Mouse (Mus musculus): Measurements from ENCODE around the gene Zfp941.
"Not testable (repeated sequence)": the region's sequence is repeated elsewhere in the genome, so short reads cannot be mapped to it uniquely, and the experiment has no call there.

Zfp941 gene

DNA sequence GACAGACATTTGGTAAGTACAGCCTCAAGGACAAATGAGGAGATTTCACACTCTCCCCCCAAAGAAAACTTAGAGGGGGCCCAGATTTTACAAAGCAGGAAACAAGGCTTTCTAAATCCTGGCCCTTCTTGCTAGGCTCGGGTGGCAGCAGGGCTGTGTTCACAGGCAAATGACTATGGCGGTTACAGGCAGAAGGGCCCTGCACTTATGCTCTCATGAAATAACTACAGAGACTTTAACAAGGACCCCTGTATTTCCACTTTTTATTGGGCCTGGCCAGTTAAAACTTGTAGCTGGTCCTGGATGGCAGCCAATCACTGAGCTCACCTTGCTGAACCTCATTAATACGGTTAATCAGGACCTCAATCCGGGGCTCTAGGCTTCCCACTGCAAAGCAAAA, 41.4 kb downstream of the Zfp941 start:
- no peak for DNase-seq (ENCODE audit: low read depth, low spot score)

DNA sequence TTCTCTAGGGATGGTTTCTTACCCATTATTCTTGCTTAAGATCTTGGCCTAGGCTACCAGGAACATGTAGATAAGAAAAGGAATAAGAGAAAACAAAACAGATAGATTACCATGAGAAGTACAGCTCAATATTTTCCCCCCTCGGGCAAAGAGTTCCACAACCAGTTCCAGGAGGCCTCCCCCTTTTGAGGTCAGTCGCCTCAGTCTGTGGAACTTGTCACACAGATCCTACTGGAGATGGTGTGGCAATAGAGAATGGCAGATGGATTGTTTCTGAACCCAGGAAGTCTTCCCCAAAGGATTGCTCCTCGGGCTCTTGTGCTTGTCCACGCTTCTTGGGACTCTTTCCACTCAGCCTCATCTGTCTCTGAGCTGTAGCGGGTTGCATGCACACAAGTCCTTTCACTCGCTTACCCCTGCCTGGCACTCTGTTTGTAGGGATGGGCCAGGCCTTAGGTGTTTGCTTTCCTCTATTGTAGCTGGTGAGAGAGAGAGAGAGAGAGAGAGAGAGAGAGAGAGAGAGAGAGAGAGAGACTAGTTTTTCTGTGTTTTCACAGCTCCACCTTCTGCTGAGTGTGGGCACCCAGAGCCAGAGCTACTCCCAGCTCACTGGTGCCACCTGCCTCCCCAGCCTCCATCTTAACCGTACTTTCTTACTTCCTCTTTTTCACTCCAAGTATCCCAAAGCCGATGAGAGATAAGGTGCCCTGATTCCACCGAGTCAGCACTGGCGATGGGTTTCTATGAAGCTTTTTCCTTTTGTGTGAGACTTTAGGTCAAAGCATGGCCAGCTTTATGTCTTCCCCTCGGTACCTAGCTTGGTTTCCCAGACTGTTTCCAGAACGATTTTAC, 55.9 kb downstream of the Zfp941 start:
- DNase-seq (ENCODE audit: low read depth, low spot score): no peak

DNA sequence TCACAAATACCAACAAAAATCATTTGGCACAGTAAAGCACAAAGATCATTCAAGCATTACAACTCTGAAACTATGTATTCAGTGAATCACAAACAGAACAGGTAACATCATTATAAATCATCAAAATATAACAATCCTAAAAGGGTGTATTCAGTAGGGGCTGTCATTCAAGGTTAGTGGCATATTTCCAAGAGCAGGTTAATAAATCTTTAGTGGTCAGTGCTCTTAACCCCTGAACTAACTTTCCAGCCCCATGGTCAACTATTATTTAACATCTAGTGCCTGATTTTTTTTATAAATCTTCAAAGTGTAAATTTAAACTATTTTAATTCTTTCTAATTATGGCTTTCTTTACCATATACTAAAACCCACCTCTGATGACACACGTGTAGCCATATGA, 56.6 kb downstream of the Zfp941 start:
- not testable (repeated sequence) for DNase-seq (ENCODE audit: low read depth, low spot score)

DNA sequence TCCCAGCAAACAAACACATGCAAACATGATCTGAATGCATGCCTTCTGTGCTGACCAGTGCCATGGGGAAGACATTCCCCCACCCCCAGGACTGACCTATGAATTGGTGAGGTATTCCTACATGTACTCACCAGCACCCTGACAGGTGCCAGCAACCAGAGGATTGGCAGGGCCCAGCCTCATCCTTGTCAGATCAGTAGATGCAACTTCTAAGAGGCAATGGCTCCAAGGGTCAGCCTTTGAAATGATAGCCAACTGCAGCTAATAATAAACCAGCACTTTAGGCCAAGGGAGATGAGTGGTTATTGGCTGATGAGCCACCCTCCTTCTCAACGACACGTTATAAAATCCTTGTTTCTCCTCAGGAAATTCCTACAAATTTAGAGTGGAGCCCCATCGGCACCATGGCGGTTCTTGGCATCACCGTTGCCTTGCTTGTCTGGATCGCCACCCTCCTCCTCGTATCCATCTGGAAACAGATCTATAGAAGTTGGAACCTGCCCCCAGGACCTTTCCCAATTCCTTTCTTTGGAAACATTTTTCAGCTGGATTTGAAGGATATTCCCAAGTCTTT, 58.4 kb downstream of the Zfp941 start, which contains the start of gene Cyp2e1:
Cyp2e1 (plus strand) TSS at position 293 of the 574 bp plus-strand sequence.
- DNase-seq (ENCODE audit: low read depth, low spot score): no peak

DNA sequence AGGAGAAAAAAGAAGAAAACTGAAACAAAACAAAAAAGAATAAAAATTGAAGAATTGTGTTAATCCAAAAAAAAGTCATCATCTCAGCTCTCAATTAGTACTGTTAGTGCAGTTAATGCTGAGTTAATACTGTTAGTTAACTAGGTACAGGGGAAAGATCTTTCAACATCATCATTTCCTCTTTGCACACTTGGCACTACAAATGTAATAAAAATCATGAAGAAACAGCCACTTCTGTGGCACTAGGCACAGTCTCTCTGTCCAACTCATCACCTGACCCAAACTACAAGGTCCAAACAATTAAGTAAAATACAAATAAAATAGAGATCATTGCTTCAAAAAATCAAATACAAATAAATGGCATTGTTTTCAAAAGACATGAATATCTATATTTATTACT, 61.3 kb downstream of the Zfp941 start:
- no peak for DNase-seq (ENCODE audit: low read depth, low spot score)

All from embryo, embryonic 11.5 days (tissue).